Mouse (Mus musculus) common myeloid progenitor, adult 5-6 weeks (primary cell): ENCODE data around the gene Acss2. TPM values are rescaled to one million over a fixed set of nuclear protein-coding genes. Genes with fewer than 3 reads are reported as not detected.

Experiments
- ATAC-seq: replicated peaks from 2 replicates; pipeline ENCODE4 v1.8.0; 2016; ENCODE audit warnings: low read depth, mild to moderate bottlenecking, moderate TSS enrichment, inconsistent platforms; ENCODE audit not compliant: poor library complexity, severe bottlenecking
- total RNA-seq: library from RNA; stranded (forward); fragments of 200-1000, 187-1606 nt; gene quantifications from 2 replicates; pipeline ENCODE4 v1.2.3, GENCODE M21; 2017

The Acss2 gene
- total RNA-seq, 1 experiment from 2014 or later: 14.9 TPM

GRCm38 (mm10) chr2:155585082-155585481, 67.3 kb downstream of the Acss2 start:
- ATAC-seq: no peak

- 0 out of 2 replicates have a peak, but pooled peaks have one; percentile 17 for ATAC-seq
Observed at GRCm38 (mm10) chr2:155585486-155585885, 67.7 kb downstream of the Acss2 start.

- ATAC-seq: no peak
Observed at GRCm38 (mm10) chr2:155588136-155588535, 70.4 kb downstream of the Acss2 start.

GRCm38 (mm10) chr2:155589521-155589920, 71.8 kb downstream of the Acss2 start:
- no peak for ATAC-seq

GRCm38 (mm10) chr2:155590876-155591275, 73.1 kb downstream of the Acss2 start:
- ATAC-seq: no peak

GRCm38 (mm10) chr2:155591676-155592075, 73.9 kb downstream of the Acss2 start:
- ATAC-seq: no peak

- peak; percentile 93 for ATAC-seq
Observed at GRCm38 (mm10) chr2:155592137-155592853, 74.5 kb downstream of the Acss2 start, which contains the start of gene Gss. TSS of gene Gss (minus strand) at chr2:155592810.

- no peak for ATAC-seq
Observed at GRCm38 (mm10) chr2:155592854-155593283, 75.1 kb downstream of the Acss2 start.

- ATAC-seq: no peak
Observed at GRCm38 (mm10) chr2:155595516-155595915, 77.8 kb downstream of the Acss2 start.

- ATAC-seq: no peak
Observed at GRCm38 (mm10) chr2:155603707-155604106, 86.0 kb downstream of the Acss2 start.

GRCm38 (mm10) chr2:155604560-155605235, 87.0 kb downstream of the Acss2 start:
- ATAC-seq: peak; percentile 43; the same call in 1 of the 2 replicates

GRCm38 (mm10) chr2:155605236-155605589, 87.5 kb downstream of the Acss2 start:
- ATAC-seq: 0 out of 2 replicates have a peak, but pooled peaks have one; percentile 12

GRCm38 (mm10) chr2:155606360-155606759, 88.6 kb downstream of the Acss2 start:
- no peak for ATAC-seq

- ATAC-seq: no peak
Observed at GRCm38 (mm10) chr2:155610978-155611377, 93.2 kb downstream of the Acss2 start, which contains the start of gene Myh7b. TSS of gene Myh7b (plus strand) at chr2:155611212.

GRCm38 (mm10) chr2:155611834-155612550, 94.2 kb downstream of the Acss2 start:
- no peak for ATAC-seq

- ATAC-seq: peak; percentile 99
Observed at GRCm38 (mm10) chr2:155613326-155613755, 95.6 kb downstream of the Acss2 start.

GRCm38 (mm10) chr2:155613953-155614352, 96.2 kb downstream of the Acss2 start:
- no peak for ATAC-seq

- no peak for ATAC-seq
Observed at GRCm38 (mm10) chr2:155616971-155617370, 99.2 kb downstream of the Acss2 start.

- peak; percentile 80 for ATAC-seq
Observed at GRCm38 (mm10) chr2:155619817-155620216, 102.1 kb downstream of the Acss2 start.

GRCm38 (mm10) chr2:155622606-155623005, 104.9 kb downstream of the Acss2 start:
- no peak for ATAC-seq

GRCm38 (mm10) chr2:155623996-155624395, 106.2 kb downstream of the Acss2 start:
- no peak for ATAC-seq
